Mouse (Mus musculus) stomach, embryonic 15.5 days (tissue): ENCODE data around the gene Dio2. TPM values are rescaled to one million over a fixed set of nuclear protein-coding genes. Genes with fewer than 3 reads are reported as not detected.

Source experiments
- ATAC-seq: fragments of 200-750 bp; cut with Nextera tagmentation; 2 replicates; pipeline ENCODE4 v1.8.0; 2017; ENCODE audit warnings: low read depth, moderate number of reproducible peaks, moderate TSS enrichment; ENCODE audit not compliant: insufficient read depth, low FRiP score
- H3K27ac ChIP-seq: fragments of 300-500 bp; sonication (generic); 2 replicates; pipeline ENCODE4 v1.5.1; 2015; ENCODE audit warnings: mild to moderate bottlenecking, inconsistent platforms
- H3K27me3 ChIP-seq: fragments of 300-500 bp; sonication (generic); replicated peaks from 2 replicates; pipeline ENCODE4 v1.6.1; 2015; ENCODE audit warnings: inconsistent platforms
- H3K36me3 ChIP-seq: fragments of 300-500 bp; sonication (generic); 2 replicates; pipeline ENCODE4 v1.6.1; 2015; ENCODE audit warnings: inconsistent platforms
- H3K4me1 ChIP-seq: fragments of 300-500 bp; sonication (generic); 2 replicates; pipeline ENCODE4 v1.6.1; 2015; ENCODE audit warnings: inconsistent platforms
- H3K4me2 ChIP-seq: fragments of 300-500 bp; sonication (generic); 2 replicates; pipeline ENCODE4 v1.6.1; 2015; ENCODE audit warnings: mild to moderate bottlenecking, inconsistent platforms
- H3K4me3 ChIP-seq: fragments of 300-500 bp; sonication (generic); replicated peaks from 2 replicates; pipeline ENCODE4 v1.5.1; 2015; ENCODE audit warnings: inconsistent platforms
- H3K9ac ChIP-seq: fragments of 300-500 bp; sonication (generic); 2 replicates; pipeline ENCODE4 v1.6.1; 2015; ENCODE audit warnings: inconsistent platforms
- H3K9me3 ChIP-seq: fragments of 300-500 bp; sonication (generic); 2 replicates; pipeline ENCODE4 v1.6.1; 2016; ENCODE audit warnings: inconsistent platforms
- WGBS: fragments of 180-500 bp; shearing (Covaris S2); methylation state at CpG from one replicate; pipeline ENCODE4 v1.1.7; 2015; 5-methylcytosine and 5-hydroxymethylcytosine counted together
- polyA plus RNA-seq: library from polyadenylated mRNA; unstranded; fragments of >200 nt; fragmentation: Nextera tagmentation; extraction: Ambion mirVana; gene quantifications from 2 replicates; pipeline ENCODE4 v1.2.1, GENCODE M21; 2015

Gene Dio2
- polyA plus RNA-seq, 1 experiment from 2014 or later: 0.24 TPM

- H3K4me3 ChIP-seq: no peak overlapping the region
- H3K27ac ChIP-seq: no peak overlapping the region
- H3K27me3 ChIP-seq: no peaks in the 10 kb centered on the region
- no peak overlapping the region for H3K4me2 ChIP-seq
- no peaks in the 10 kb centered on the region for H3K4me1 ChIP-seq
- ATAC-seq: no peak
- H3K9ac ChIP-seq: no peak overlapping the region
- 84% methylated on average over 2 of the region's 2 CpGs for WGBS
- no peaks in the 10 kb centered on the region for H3K36me3 ChIP-seq
- H3K9me3 ChIP-seq: no peaks in the 10 kb centered on the region
Observed at GRCm38 (mm10) chr12:90694135-90694534, 44.1 kb downstream of the Dio2 start.
